Mouse (Mus musculus) T-cell, adult 2 months (primary cell): Measurements from ENCODE around the gene Cxcl12.

Source experiments
- DNase-seq: peaks from one replicate; pipeline ENCODE4 v3.0.0; 2022; ENCODE audit warnings: low spot score

Cxcl12 gene

GRCm38 (mm10) chr6:117175113-117175793 lies 6.9 kb downstream of the Cxcl12 start:
- DNase-seq = no peak

- DNase-seq = no peak
Measured at GRCm38 (mm10) chr6:117176406-117176805, 8.1 kb downstream of the Cxcl12 start.

- no peak for DNase-seq
Measured at GRCm38 (mm10) chr6:117180303-117180702, 12.0 kb downstream of the Cxcl12 start.

- DNase-seq = no peak
Measured at GRCm38 (mm10) chr6:117185381-117185780, 17.0 kb downstream of the Cxcl12 start.

GRCm38 (mm10) chr6:117190453-117190852 lies 22.1 kb downstream of the Cxcl12 start:
- DNase-seq = no peak

- no peak for DNase-seq
Measured at GRCm38 (mm10) chr6:117191741-117192140, 23.4 kb downstream of the Cxcl12 start.

GRCm38 (mm10) chr6:117192678-117193077 lies 24.3 kb downstream of the Cxcl12 start:
- no peak for DNase-seq

GRCm38 (mm10) chr6:117195270-117195669 lies 26.9 kb downstream of the Cxcl12 start:
- DNase-seq = no peak

- DNase-seq = no peak
Measured at GRCm38 (mm10) chr6:117198871-117199270, 30.5 kb downstream of the Cxcl12 start.

- DNase-seq = no peak
Measured at GRCm38 (mm10) chr6:117199718-117200117, 31.4 kb downstream of the Cxcl12 start.

- no peak for DNase-seq
Measured at GRCm38 (mm10) chr6:117200916-117201315, 32.6 kb downstream of the Cxcl12 start.

GRCm38 (mm10) chr6:117201396-117201795 lies 33.1 kb downstream of the Cxcl12 start:
- no peak for DNase-seq

- DNase-seq = no peak
Measured at GRCm38 (mm10) chr6:117201859-117202258, 33.5 kb downstream of the Cxcl12 start.

- no peak for DNase-seq
Measured at GRCm38 (mm10) chr6:117202856-117203400, 34.6 kb downstream of the Cxcl12 start.

GRCm38 (mm10) chr6:117204112-117204511 lies 35.8 kb downstream of the Cxcl12 start:
- no peak for DNase-seq

GRCm38 (mm10) chr6:117206834-117207233 lies 38.5 kb downstream of the Cxcl12 start:
- no peak for DNase-seq

GRCm38 (mm10) chr6:117207289-117207688 lies 39.0 kb downstream of the Cxcl12 start:
- no peak for DNase-seq

- no peak for DNase-seq
Measured at GRCm38 (mm10) chr6:117210086-117210485, 41.8 kb downstream of the Cxcl12 start.

- DNase-seq = no peak
Measured at GRCm38 (mm10) chr6:117210536-117210935, 42.2 kb downstream of the Cxcl12 start.

GRCm38 (mm10) chr6:117214506-117214905 lies 46.2 kb downstream of the Cxcl12 start:
- DNase-seq = no peak

- no peak for DNase-seq
Measured at GRCm38 (mm10) chr6:117218442-117219299, 50.3 kb downstream of the Cxcl12 start.

GRCm38 (mm10) chr6:117219300-117219680 lies 51.0 kb downstream of the Cxcl12 start:
- DNase-seq = no peak

- no peak for DNase-seq
Measured at GRCm38 (mm10) chr6:117219911-117220481, 51.7 kb downstream of the Cxcl12 start.
